Mouse (Mus musculus): Measurements from ENCODE around the gene Nkx3-2. TPM values are rescaled to one million over a fixed set of nuclear protein-coding genes. Genes with fewer than 3 reads are reported as not detected.

Nkx3-2 gene
- polyA plus RNA-seq, 1 experiment from 2014 or later = 0.35 TPM

DNA sequence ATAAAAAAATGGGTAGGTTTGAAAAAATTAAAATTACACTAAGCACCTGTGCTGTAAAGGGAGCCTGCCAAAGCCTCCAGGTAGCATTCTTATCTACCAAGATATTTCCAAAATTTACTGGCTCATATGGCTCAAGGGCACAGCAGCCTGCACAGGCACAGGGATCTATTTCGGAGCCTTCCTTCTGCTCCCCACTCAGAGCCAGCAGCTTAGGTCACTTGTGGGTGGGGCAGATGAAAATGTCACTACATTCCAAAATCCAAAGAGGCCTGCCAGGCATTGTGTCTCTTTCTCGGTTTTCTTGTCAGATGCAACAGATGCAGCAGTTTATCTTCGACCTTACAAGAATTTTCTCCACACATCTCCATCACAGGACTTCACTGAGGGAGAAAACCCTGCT, 15.7 kb upstream of the Nkx3-2 start:
- Histone ChIP-seq H3K27ac (no peak overlapping the region), H3K4me1 (no peaks in the 10 kb centered on the region), H3K36me3 (peaks cover 9% of the 10 kb centered on the region), H3K4me2 (no peak overlapping the region), H3K9ac (no peak overlapping the region), H3K4me3 (no peak overlapping the region), H3K9me3 (no peaks in the 10 kb centered on the region), H3K27me3 (no peaks in the 10 kb centered on the region)
- 66% methylated on average over 3 of the region's 3 CpGs for WGBS
- ATAC-seq (ENCODE audit: insufficient number of reproducible peaks, insufficient read depth, low FRiP score, low TSS enrichment, low read depth) = no peak

DNA sequence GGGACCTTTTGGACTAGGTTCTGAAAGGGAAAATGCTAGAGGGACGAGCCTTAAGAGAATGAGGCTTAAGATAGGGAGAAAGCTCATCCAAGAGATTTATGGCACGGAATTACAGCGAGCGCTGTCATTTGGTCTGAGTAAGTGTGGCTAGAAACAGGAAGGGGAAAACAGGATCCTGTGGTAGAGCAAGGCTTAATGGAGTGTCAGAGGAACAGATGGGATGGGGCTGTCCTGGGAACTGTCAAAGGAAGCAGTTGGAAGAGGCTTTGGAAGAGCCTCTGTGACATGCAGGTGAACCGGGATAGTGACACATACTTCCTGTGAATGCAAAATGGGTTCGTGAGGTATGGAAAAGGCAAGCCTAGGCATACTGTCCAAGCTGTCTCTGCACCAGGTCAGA, 11.4 kb upstream of the Nkx3-2 start:
- ATAC-seq (ENCODE audit: insufficient number of reproducible peaks, insufficient read depth, low FRiP score, low TSS enrichment, low read depth) = no peak
- 72% methylated on average over 6 of the region's 6 CpGs for WGBS
- no peak overlapping the region for H3K4me3 ChIP-seq
- H3K27me3 ChIP-seq = no peaks in the 10 kb centered on the region
- no peaks in the 10 kb centered on the region for H3K36me3 ChIP-seq
- no peak overlapping the region for H3K4me2 ChIP-seq
- H3K27ac ChIP-seq = no peak overlapping the region
- H3K9me3 ChIP-seq = no peaks in the 10 kb centered on the region
- H3K4me1 ChIP-seq = no peaks in the 10 kb centered on the region
- H3K9ac ChIP-seq = no peak overlapping the region

DNA sequence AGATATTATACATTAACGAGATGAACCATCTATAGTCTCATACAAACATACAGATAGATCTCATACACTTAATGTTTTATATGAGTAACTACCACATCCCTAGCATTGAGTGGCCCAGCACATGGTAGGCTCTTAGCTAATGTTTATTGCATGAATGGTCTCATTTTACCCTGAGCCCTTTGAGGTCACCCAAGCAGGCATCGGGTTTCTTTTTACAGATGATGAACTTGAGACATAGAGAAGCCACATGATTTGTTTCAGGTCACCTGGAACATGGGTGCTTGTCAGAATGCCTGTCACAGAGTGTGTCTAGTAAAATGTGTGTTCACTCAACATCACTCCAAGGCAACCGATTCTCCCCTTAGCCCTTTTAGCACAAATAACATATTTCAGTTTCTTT, 11.0 kb upstream of the Nkx3-2 start:
- Histone ChIP-seq H3K36me3 (no peaks in the 10 kb centered on the region), H3K4me3 (no peak overlapping the region), H3K9me3 (no peaks in the 10 kb centered on the region), H3K4me1 (no peaks in the 10 kb centered on the region), H3K9ac (no peak overlapping the region), H3K27ac (no peak overlapping the region), H3K27me3 (peaks cover under 1% of the 10 kb centered on the region; the same call in 1 of the 2 replicates), H3K4me2 (no peak overlapping the region)
- 63% methylated on average over 3 of the region's 3 CpGs for WGBS
- no peak for ATAC-seq (ENCODE audit: insufficient number of reproducible peaks, insufficient read depth, low FRiP score, low TSS enrichment, low read depth)

DNA sequence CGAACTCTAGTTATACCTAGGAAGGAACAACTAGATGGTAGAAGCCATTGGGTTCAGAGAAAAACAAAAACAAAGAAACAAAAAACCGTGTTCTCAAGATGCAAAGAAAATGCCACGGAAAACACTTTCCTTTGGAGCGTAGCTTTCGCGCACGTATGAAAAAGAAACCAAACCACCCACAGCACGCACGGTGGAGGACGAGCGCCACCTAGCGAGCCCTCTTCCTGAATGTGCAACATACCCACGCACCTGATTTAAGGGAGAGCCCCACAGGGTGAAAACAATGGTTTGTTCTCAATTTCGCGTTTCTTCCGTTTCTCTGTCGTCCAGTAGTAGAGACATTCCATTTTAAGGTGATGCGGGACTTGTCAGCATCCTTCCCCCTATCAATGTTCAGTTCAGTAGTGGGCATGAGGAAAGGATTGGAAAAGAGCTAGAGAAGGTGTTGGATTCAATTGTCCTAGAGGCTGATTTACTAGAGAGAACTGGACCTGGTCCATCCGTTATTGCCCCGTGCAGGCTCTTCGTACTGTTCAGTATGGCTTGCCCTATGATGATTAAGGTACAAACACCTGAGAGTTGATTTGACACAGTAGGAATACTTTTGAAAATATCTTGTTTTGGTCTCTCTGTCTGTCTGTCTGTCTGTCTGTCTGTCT, 4.2 kb upstream of the Nkx3-2 start:
- WGBS = 5% methylated on average over 21 of the region's 21 CpGs
- Histone ChIP-seq H3K27ac (no peak overlapping the region), H3K9ac (no peak overlapping the region), H3K36me3 (no peaks in the 10 kb centered on the region), H3K4me1 (peaks cover 21% of the 10 kb centered on the region), H3K4me3 (peak overlapping the region; percentile 35), H3K4me2 (peak overlapping the region; percentile 52), H3K9me3 (no peaks in the 10 kb centered on the region), H3K27me3 (peaks cover 63% of the 10 kb centered on the region)
- no peak for ATAC-seq (ENCODE audit: insufficient number of reproducible peaks, insufficient read depth, low FRiP score, low TSS enrichment, low read depth)

DNA sequence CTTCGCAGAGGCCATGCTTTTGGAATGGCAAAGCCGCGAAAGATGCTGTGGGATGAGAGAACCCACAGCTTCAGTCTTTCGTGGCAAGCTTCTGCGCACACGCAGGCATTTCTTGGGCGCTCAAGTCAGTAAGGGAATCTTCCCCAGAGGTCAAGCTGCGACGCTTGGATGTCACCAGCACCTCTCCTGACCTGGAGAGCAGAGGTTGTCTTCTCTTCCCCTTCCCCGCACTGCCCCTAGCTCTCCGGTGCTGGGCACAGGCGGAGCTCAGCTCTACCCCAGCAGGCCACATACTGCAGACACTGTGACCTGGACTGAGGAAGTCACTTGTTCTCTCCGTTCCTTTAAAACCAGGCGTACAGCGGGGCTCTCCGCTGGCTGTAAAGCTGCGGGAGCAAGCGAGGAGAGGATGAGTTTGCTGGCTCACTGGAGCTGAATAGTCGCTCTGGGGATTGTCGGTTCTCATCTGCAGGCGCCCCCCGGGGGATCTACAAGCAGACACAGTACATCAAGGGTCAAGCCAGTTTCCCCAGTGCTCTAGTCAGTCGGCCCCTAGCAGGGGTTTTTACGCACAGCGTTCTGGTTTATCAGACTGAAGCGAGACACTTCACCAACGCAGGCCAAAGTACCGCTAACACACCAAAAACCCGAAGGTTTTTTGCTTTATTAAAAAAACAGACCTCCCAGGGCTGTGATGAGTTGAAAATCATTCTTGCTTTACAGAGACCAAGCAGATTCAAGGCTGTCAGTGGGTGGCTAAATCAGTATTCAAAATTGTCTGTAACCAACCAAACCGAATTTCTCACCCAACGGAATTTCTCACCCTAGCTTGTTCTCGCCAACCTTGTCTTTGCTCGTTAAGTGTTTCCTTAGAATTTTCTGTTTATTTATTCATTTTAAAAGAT, 3.2 kb upstream of the Nkx3-2 start:
- ATAC-seq (ENCODE audit: insufficient number of reproducible peaks, insufficient read depth, low FRiP score, low TSS enrichment, low read depth) = no peak
- Histone ChIP-seq H3K4me3 (peak overlapping the region; percentile 35), H3K9me3 (no peaks in the 10 kb centered on the region), H3K36me3 (no peaks in the 10 kb centered on the region), H3K4me1 (peaks cover 26% of the 10 kb centered on the region), H3K27ac (no peak overlapping the region), H3K4me2 (peak overlapping the region; percentile 52), H3K9ac (no peak overlapping the region), H3K27me3 (peaks cover 72% of the 10 kb centered on the region)
- WGBS = 3% methylated on average over 33 of the region's 33 CpGs

DNA sequence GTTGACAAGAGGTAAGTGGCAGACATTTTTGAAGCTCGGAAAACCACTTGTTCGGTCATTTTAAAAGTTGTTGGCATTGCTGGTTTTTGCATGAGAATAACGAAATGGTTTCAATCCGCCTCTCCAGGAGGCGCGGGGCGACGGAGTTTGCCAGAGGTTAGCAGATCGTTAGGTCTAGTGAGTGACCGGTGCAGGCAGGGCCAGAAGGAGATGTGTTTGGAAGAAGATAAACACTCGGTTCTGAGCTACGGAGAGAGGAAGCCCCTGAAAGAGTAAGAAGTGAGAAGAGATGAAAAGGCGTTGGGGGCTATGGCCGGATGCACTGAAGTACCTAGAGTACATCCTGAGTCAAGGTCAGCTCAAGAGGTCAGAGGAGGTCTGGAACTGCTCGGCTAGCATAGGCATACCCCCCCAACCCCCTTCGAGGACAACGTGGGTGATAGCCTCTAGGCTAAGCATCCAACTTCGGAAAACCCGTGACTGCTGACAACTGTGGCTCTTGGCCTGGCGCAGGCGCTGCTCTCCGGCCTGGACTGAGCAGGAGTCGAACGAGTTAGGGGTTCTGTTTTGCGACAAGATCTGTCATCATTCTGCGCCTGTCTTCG, 2.2 kb upstream of the Nkx3-2 start:
- H3K4me2 ChIP-seq = no peak overlapping the region
- 1% methylated on average over 27 of the region's 27 CpGs for WGBS
- H3K4me3 ChIP-seq = no peak overlapping the region

DNA sequence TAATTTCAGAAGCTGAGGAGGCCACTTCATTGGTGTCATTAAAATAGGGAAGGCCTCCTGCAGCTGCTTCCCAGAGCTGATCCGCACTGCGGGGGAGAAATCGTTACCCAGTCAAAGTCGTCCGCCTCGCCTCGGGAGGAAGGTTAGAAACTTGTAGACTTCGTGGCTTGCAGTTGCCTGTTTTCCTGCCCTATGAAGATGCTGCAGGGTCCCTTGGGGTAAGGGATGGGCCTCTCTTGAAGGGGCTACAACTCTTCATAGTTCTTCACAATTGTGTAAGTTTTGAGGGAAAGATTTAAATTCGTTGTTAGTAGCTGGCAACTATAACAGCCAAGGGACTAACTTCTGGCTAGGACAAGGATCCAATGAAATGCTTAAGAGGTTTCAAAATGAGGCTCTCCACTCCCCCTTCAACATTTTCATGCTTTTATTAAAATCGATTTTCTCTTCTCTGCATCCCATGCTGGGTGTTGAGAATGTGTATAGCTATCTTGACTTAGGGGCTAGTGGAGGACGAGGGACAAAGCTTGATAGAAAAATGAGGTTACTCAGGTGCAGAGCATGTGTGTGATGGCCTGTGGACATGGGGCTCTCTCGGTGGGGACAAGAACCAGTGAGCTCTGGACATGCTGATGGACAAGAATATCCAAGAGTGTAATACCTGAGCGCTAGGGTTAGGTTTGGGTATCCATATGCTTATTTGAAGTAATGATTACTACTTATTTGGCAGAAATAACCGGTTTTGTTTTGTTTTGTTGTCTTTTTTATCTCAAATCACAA, 1.5 kb upstream of the Nkx3-2 start:
- Histone ChIP-seq H3K27ac (no peak overlapping the region), H3K4me1 (peaks cover 33% of the 10 kb centered on the region), H3K4me2 (no peak overlapping the region), H3K27me3 (peaks cover 90% of the 10 kb centered on the region), H3K9ac (no peak overlapping the region), H3K9me3 (no peaks in the 10 kb centered on the region), H3K36me3 (no peaks in the 10 kb centered on the region), H3K4me3 (no peak overlapping the region)
- WGBS = 2% methylated on average over 14 of the region's 14 CpGs
- no peak for ATAC-seq (ENCODE audit: insufficient number of reproducible peaks, insufficient read depth, low FRiP score, low TSS enrichment, low read depth)

More for the DNA sequence above, 2.2 kb upstream of the Nkx3-2 start:
- no peak for ATAC-seq (ENCODE audit: insufficient number of reproducible peaks, insufficient read depth, low FRiP score, low TSS enrichment, low read depth)
- peaks cover 83% of the 10 kb centered on the region for H3K27me3 ChIP-seq
- no peaks in the 10 kb centered on the region for H3K9me3 ChIP-seq
- no peaks in the 10 kb centered on the region for H3K36me3 ChIP-seq
- no peak overlapping the region for H3K27ac ChIP-seq
- peaks cover 31% of the 10 kb centered on the region for H3K4me1 ChIP-seq
- no peak overlapping the region for H3K9ac ChIP-seq

DNA sequence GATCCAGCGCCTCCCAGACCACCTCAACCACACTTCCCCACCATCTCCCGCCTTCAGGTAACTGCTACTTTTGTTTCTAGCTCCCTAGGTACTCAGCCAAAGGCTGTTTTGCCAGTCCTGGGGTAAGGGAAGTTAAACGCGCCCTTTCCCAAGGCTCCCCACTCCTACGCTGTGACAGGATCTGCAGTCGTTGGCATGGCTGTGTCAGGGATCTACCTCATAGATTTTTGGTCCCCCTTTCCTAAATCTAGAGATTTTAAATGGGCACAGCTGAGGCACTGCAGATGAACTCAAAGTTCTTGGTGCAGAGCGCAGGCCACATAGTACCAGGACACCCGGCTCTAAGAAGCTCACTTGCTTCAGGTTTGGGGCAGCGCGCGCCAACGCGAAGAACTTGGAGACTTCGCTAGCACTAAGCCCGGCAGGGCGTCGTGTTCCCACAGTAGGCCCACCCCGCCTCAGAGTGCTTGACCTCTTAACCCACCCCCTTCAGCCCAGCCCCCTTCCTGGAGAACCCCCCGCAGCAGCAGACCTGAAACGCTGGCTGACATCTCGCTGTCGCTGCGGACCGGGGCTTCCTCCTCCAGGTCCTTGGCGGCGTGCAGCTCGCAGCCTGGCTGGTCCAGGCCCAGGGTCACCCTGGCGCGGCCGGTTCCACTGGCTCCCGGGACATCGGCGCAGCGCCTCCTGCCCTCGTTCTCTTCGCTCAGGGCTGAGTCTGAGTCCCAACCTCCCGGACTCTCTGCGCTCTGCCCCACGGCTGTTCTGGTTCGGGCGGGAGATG, 1.2 kb downstream of the Nkx3-2 start:
- peaks cover 33% of the 10 kb centered on the region for H3K4me1 ChIP-seq
- under 1% methylated on average over 41 of the region's 41 CpGs for WGBS
- peak overlapping the region; percentile 71 for H3K4me2 ChIP-seq
- no peak overlapping the region for H3K27ac ChIP-seq
- H3K9me3 ChIP-seq = no peaks in the 10 kb centered on the region
- 0 out of 2 replicates have a peak overlapping the region, but pooled peaks have one; percentile 21 for H3K9ac ChIP-seq
- ATAC-seq (ENCODE audit: insufficient number of reproducible peaks, insufficient read depth, low FRiP score, low TSS enrichment, low read depth) = 0 out of 2 replicates have a peak, but pooled peaks have one; percentile 17
- H3K27me3 ChIP-seq = peaks cover 95% of the 10 kb centered on the region
- H3K36me3 ChIP-seq = no peaks in the 10 kb centered on the region
- peak overlapping the region; percentile 42 for H3K4me3 ChIP-seq

DNA sequence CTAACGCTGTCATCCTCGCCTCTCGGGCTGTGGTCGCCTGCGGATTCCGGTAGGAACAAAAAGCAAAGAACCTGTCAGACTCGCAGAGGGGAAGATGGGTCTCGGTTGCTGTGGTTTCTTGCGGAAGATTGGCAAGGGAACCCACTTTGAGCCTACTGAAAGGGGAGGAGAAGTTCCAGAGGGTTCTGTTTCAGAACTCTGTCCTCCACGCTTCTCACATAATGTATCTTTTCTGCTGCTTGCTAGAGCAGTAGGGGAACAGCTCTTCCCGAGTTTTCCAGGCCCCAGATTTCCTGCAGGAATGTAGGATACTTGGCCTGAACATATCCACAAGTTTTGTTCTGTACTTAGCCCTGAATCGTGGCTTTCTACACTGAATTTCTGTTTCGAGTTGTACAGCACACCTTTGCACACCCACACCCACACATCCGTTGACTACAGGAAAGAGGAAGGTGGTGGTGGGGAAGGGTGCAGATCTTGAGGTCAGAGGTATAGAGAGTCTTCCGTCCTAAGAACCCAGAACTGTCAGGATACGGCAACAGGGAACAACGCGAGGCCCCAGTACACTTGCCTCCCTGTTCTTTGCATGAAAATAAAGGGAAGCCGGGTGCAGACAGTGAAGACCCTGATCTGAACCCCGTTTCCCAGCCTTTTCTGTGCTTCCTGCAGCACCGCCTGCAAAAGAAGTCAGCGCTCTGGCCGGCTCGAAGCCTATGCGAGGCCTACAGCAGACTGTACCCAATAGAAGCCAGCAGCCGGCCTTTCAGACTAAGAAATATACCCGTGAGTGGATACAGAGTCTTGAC, 2.0 kb downstream of the Nkx3-2 start:
- H3K27me3 ChIP-seq = peaks cover 95% of the 10 kb centered on the region
- H3K27ac ChIP-seq = no peak overlapping the region
- no peaks in the 10 kb centered on the region for H3K36me3 ChIP-seq
- H3K9me3 ChIP-seq = no peaks in the 10 kb centered on the region
- no peak for ATAC-seq (ENCODE audit: insufficient number of reproducible peaks, insufficient read depth, low FRiP score, low TSS enrichment, low read depth)
- 1% methylated on average over 27 of the region's 27 CpGs for WGBS
- H3K4me1 ChIP-seq = peaks cover 27% of the 10 kb centered on the region
- H3K4me2 ChIP-seq = peak overlapping the region; percentile 34
- H3K4me3 ChIP-seq = peak overlapping the region; percentile 42
- no peak overlapping the region for H3K9ac ChIP-seq

DNA sequence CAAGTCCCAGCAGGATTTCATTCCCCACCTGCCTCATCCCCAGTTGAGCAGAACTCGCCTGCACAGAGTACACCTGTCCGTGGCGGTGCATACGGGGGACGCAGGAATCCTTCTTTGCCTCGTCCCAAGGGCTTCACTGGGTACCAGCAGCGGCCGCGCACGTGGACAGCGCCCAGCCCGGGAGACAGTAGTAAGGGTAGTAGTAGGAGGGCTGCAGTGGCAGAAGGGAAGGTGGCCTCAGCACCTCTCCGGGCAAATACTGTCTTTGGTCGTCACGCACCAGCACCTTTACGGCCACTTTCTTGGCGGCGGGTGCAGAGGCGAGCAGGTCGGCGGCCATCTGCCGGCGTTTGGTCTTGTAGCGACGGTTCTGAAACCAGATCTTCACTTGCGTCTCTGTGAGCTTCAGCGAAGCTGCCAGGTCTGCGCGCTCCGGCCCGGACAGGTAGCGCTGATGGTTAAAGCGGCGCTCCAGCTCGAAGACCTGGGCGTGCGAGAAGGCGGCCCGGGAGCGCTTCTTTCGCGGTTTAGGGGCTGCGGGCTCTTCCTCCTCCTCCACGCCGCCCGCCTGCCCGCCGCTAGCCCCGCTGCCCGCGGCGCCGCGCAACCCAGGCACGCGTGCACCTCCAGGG, 2.7 kb downstream of the Nkx3-2 start:
- Histone ChIP-seq H3K27ac (no peak overlapping the region), H3K27me3 (peaks cover 95% of the 10 kb centered on the region), H3K4me3 (peak overlapping the region; percentile 20), H3K4me2 (peak overlapping the region; percentile 34), H3K36me3 (no peaks in the 10 kb centered on the region), H3K4me1 (peaks cover 23% of the 10 kb centered on the region), H3K9me3 (no peaks in the 10 kb centered on the region), H3K9ac (no peak overlapping the region)
- no peak for ATAC-seq (ENCODE audit: insufficient number of reproducible peaks, insufficient read depth, low FRiP score, low TSS enrichment, low read depth)
- WGBS = under 1% methylated on average over 53 of the region's 56 CpGs
